10 mouse cellular contexts compared by ENCODE assay signal in the genomic region with DNA sequence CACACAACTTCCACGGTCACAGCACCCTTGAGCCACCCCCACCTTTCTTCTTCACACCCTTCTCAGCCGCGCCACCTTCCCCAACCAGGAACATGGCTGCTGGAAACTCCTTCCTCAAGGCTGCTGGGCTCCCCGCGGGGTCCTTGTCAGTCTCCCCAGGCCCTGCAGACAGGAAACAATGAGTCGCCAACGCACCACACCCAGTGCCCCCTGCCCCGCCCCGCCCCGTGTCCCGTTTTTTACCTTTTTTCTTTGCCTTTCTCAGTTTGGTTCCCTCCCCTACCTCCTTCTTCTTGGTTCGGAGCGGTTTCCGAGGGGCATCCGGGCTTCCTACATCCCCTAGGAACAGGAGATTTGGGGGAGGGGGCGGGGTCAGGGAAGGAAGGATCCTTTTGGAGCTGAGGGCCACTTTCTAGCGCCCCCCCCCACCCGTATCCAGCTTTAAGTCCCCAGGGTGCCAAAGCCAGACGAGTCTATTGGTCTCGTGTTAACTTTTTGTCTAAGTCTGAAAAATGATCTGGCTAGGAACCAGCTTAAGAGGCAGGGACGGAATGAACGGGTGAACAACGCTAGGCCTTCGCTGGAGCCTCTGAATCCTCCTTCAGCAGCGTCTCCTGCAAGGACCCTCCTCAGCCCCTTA. TPM values are rescaled to one million over a fixed set of nuclear protein-coding genes. Genes with fewer than 3 reads are reported as not detected.
A peak's percentile ranks its signal among the peaks of the same experiment; 100 is the strongest.
DNase-seq lines count a peak whose midpoint lies in the region; ATAC-seq and TF ChIP-seq lines count a peak whose summit lies in the region.
"Had no signal": no experiment of that assay in that cellular context is flagged by ENCODE, and none has a peak within 500 bp of the region (broad histone marks: within the 10 kb centered on the region; RNA-seq: fewer than 3 reads in every experiment).

No protein-coding gene starts in this region.

- 1% methylated on average over 25 of the region's 25 CpGs for WGBS in hindbrain, embryonic 13.5 days
- 2% methylated on average over 25 of the region's 25 CpGs for WGBS in midbrain, embryonic 13.5 days

- no peak for ATAC-seq in hindbrain, embryonic 13.5 days (ENCODE audit: low FRiP score)
- 0 out of 2 replicates have a peak, but pooled peaks have one; percentile 34 for ATAC-seq in midbrain, embryonic 13.5 days
- no peak for ATAC-seq in frontal cortex, adult (ENCODE audit: low TSS enrichment)
- no peak for ATAC-seq in activated CD4-positive, CD25-positive, alpha-beta regulatory T cell, adult 4 months

- DNase-seq in gastrocnemius, adult 2 months = no peak
- DNase-seq in gastrocnemius, adult 8-10 months (ENCODE audit: low spot score in 2 of 2) = no peak
- no peak for DNase-seq in adrenal gland, postnatal 4 days (ENCODE audit: low spot score in 2 of 2)
- DNase-seq: cerebellum, adult 9-11 months; spleen, adult 18-20 months had no signal

- peak overlapping the region; percentile 58; the same call in 1 of the 2 replicates for H3K9ac ChIP-seq in hindbrain, embryonic 13.5 days
- H3K9ac ChIP-seq in midbrain, embryonic 13.5 days (replicated peaks) = peak overlapping the region; percentile 54

- peak overlapping the region; percentile 57 for H3K4me2 ChIP-seq in hindbrain, embryonic 13.5 days
- peak overlapping the region; percentile 57 for H3K4me2 ChIP-seq in midbrain, embryonic 13.5 days (replicated peaks)

- intact Hi-C loops in gastrocnemius, adult 2 months (cut with DNase I) = no loop called here

- no peak overlapping the region for H3K27ac ChIP-seq in gastrocnemius, adult 2 months
- no peak overlapping the region for H3K27ac ChIP-seq in brown adipose tissue, adult 24 weeks (replicated peaks; ENCODE audit: low read depth, low read length)
- H3K27ac ChIP-seq in hindbrain, embryonic 13.5 days = no peak overlapping the region
- H3K27ac ChIP-seq in midbrain, embryonic 13.5 days = no peak overlapping the region

- H3K27me3 ChIP-seq in hindbrain, embryonic 13.5 days = peaks cover 86% of the 10 kb centered on the region
- peaks cover 84% of the 10 kb centered on the region for H3K27me3 ChIP-seq in midbrain, embryonic 13.5 days

- no peaks in the 10 kb centered on the region for H3K9me3 ChIP-seq in hindbrain, embryonic 13.5 days
- no peaks in the 10 kb centered on the region for H3K9me3 ChIP-seq in midbrain, embryonic 13.5 days

- no peak for TF ChIP-seq CTCF in gastrocnemius, adult 2 months (IDR thresholded peaks at IDR 0.05)

- H3K4me3 ChIP-seq in gastrocnemius, adult 2 months = peak overlapping the region; percentile 9; the same call in 1 of the 2 replicates
- H3K4me3 ChIP-seq in brown adipose tissue, adult 24 weeks (ENCODE audit: insufficient read depth, low read depth, low read length) = peak overlapping the region; percentile 31
- H3K4me3 ChIP-seq in hindbrain, embryonic 13.5 days = peak overlapping the region; percentile 36
- peak overlapping the region; percentile 31 for H3K4me3 ChIP-seq in midbrain, embryonic 13.5 days (replicated peaks)

- H3K36me3 ChIP-seq in hindbrain, embryonic 13.5 days = no peaks in the 10 kb centered on the region
- H3K36me3 ChIP-seq in midbrain, embryonic 13.5 days = no peaks in the 10 kb centered on the region

- H3K4me1 ChIP-seq in brown adipose tissue, adult 24 weeks (ENCODE audit: control insufficient read depth, insufficient read depth, insufficient read length, low read length) = no peaks in the 10 kb centered on the region
- H3K4me1 ChIP-seq in hindbrain, embryonic 13.5 days (replicated peaks) = peaks cover 27% of the 10 kb centered on the region
- H3K4me1 ChIP-seq in midbrain, embryonic 13.5 days (replicated peaks) = peaks cover 25% of the 10 kb centered on the region

RNA-seq across cellular contexts. Expression of a gene that starts 2.2 kb away (rescaled TPM):
- total RNA-seq in gastrocnemius, adult 2 months (2021) = not detected
- not detected for total RNA-seq in gastrocnemius, adult 8-10 months (2022)
- polyA plus RNA-seq in brown adipose tissue, adult 24 weeks (2012; ENCODE audit: insufficient read depth, insufficient read length, missing spikeins) = not detected in 2 replicates
- 2.1 and 2.2 TPM in 2 replicates for polyA plus RNA-seq in hindbrain, embryonic 13.5 days (2015; fragmentation: Nextera tagmentation; extraction: Ambion mirVana)
- polyA plus RNA-seq in midbrain, embryonic 13.5 days (2015; fragmentation: Nextera tagmentation; extraction: Ambion mirVana) = 1.7 and 2.6 TPM in 2 replicates
- total RNA-seq in adrenal gland, postnatal 4 days (2021) = 1 to 10 TPM in 1 of 2 experiments, under 1 TPM in 1; 0.62 to 1.5 TPM
- not detected for polyA plus RNA-seq in activated CD4-positive, CD25-positive, alpha-beta regulatory T cell, adult 4 months (2017; shearing (Covaris generic))

RNA-seq across cellular contexts. Expression of a gene that starts 12.2 kb away (rescaled TPM):
- 1 to 10 TPM; 6.9 to 7.4 TPM for total RNA-seq in gastrocnemius, adult 2 months (2021)
- 1 to 10 TPM; 3.2 to 5.7 (median 4.5) TPM for total RNA-seq in gastrocnemius, adult 8-10 months (2022)
- 3.6 and 4.6 TPM in 2 replicates for polyA plus RNA-seq in brown adipose tissue, adult 24 weeks (2012; ENCODE audit: insufficient read depth, insufficient read length, missing spikeins)
- 1.8 and 2.0 TPM in 2 replicates for polyA plus RNA-seq in hindbrain, embryonic 13.5 days (2015; fragmentation: Nextera tagmentation; extraction: Ambion mirVana)
- polyA plus RNA-seq in midbrain, embryonic 13.5 days (2015; fragmentation: Nextera tagmentation; extraction: Ambion mirVana) = 1.9 and 2.9 TPM in 2 replicates
- total RNA-seq in adrenal gland, postnatal 4 days (2021) = 10 to 100 TPM; 23.8 to 27.5 TPM
- not detected for polyA plus RNA-seq in activated CD4-positive, CD25-positive, alpha-beta regulatory T cell, adult 4 months (2017; shearing (Covaris generic))

RNA-seq across cellular contexts. Expression of a gene that starts 34.5 kb away (rescaled TPM):
- total RNA-seq in gastrocnemius, adult 2 months (2021) = 100 to 1,000 TPM; 382 to 410 TPM
- 100 to 1,000 TPM; 377 to 515 (median 422) TPM for total RNA-seq in gastrocnemius, adult 8-10 months (2022)
- 196 and 332 TPM in 2 replicates for polyA plus RNA-seq in brown adipose tissue, adult 24 weeks (2012; ENCODE audit: insufficient read depth, insufficient read length, missing spikeins)
- 336 and 366 TPM in 2 replicates for polyA plus RNA-seq in hindbrain, embryonic 13.5 days (2015; fragmentation: Nextera tagmentation; extraction: Ambion mirVana)
- 382 and 387 TPM in 2 replicates for polyA plus RNA-seq in midbrain, embryonic 13.5 days (2015; fragmentation: Nextera tagmentation; extraction: Ambion mirVana)
- 1,000 to 10,000 TPM; 1,198 to 1,213 TPM for total RNA-seq in adrenal gland, postnatal 4 days (2021)
- polyA plus RNA-seq in activated CD4-positive, CD25-positive, alpha-beta regulatory T cell, adult 4 months (2017; shearing (Covaris generic)) = 1,000 to 10,000 TPM in 1 of 2 experiments, 100 to 1,000 TPM in 1; 852 to 1,030 TPM

RNA-seq across cellular contexts. Expression of a gene that starts 49.5 kb away (rescaled TPM):
- 10 to 100 TPM in 1 of 2 experiments, 1 to 10 TPM in 1; 9.4 to 11.2 TPM for total RNA-seq in gastrocnemius, adult 2 months (2021)
- 10 to 100 TPM in 1 of 4 experiments, 1 to 10 TPM in 3; 9.0 to 14.3 (median 9.3) TPM for total RNA-seq in gastrocnemius, adult 8-10 months (2022)
- polyA plus RNA-seq in brown adipose tissue, adult 24 weeks (2012; ENCODE audit: insufficient read depth, insufficient read length, missing spikeins) = 5.0 and 9.9 TPM in 2 replicates
- polyA plus RNA-seq in hindbrain, embryonic 13.5 days (2015; fragmentation: Nextera tagmentation; extraction: Ambion mirVana) = 21.9 and 24.2 TPM in 2 replicates
- polyA plus RNA-seq in midbrain, embryonic 13.5 days (2015; fragmentation: Nextera tagmentation; extraction: Ambion mirVana) = 20.2 and 26.9 TPM in 2 replicates
- total RNA-seq in adrenal gland, postnatal 4 days (2021) = 10 to 100 TPM; 38.6 to 49.3 TPM
- 1 to 10 TPM; 3.4 to 6.4 TPM for polyA plus RNA-seq in activated CD4-positive, CD25-positive, alpha-beta regulatory T cell, adult 4 months (2017; shearing (Covaris generic))
